Mouse (Mus musculus) mouse embryonic stem cell (cell line): ENCODE measurements around the gene Sept8.

Experiments
- in situ Hi-C, 2 experiments: fragments of 300-500 bp; cut with MboI; formaldehyde crosslinking; loops; 1 replicate in 1 of 2; 3 replicates in 1 of 2; pipeline ENCODE4 v1.14.3; 2019 to 2020; ENCODE audit warnings: low sequenced_read_pairs in 2 of 2, low pct_unique_long_range_greater_than_20kb in 1 of 2, mixed read lengths in 1 of 2; ENCODE audit not compliant: unreplicated experiment in 1 of 2

The Sept8 gene

GRCm38 (mm10) chr11:53489421-53489820, 29.6 kb upstream of the Sept8 start:
- in situ Hi-C loops: no loop called here

GRCm38 (mm10) chr11:53491954-53492401, 27.1 kb upstream of the Sept8 start:
- in situ Hi-C loops: no loop called here

- in situ Hi-C loops: no loop called here
Measured at GRCm38 (mm10) chr11:53493243-53493955, 25.7 kb upstream of the Sept8 start.

- in situ Hi-C loops: no loop called here
Measured at GRCm38 (mm10) chr11:53495417-53495816, 23.6 kb upstream of the Sept8 start.

GRCm38 (mm10) chr11:53496946-53497345, 22.1 kb upstream of the Sept8 start:
- in situ Hi-C loops: no loop called here

- in situ Hi-C loops: no loop called here
Measured at GRCm38 (mm10) chr11:53500569-53500968, 18.5 kb upstream of the Sept8 start.

GRCm38 (mm10) chr11:53502039-53502765, 16.9 kb upstream of the Sept8 start:
- in situ Hi-C loops: no loop called here

GRCm38 (mm10) chr11:53503738-53504137, 15.3 kb upstream of the Sept8 start:
- in situ Hi-C loops: no loop called here

GRCm38 (mm10) chr11:53504376-53504775, 14.7 kb upstream of the Sept8 start:
- in situ Hi-C loops: no loop called here

- in situ Hi-C loops: no loop called here
Measured at GRCm38 (mm10) chr11:53505026-53505663, 13.9 kb upstream of the Sept8 start.

GRCm38 (mm10) chr11:53507098-53507805, 11.8 kb upstream of the Sept8 start:
- in situ Hi-C loops: no loop called here

- in situ Hi-C loops: no loop called here
Measured at GRCm38 (mm10) chr11:53508152-53508551, 10.9 kb upstream of the Sept8 start.

GRCm38 (mm10) chr11:53508591-53508990, 10.5 kb upstream of the Sept8 start:
- in situ Hi-C loops: no loop called here

GRCm38 (mm10) chr11:53510351-53510750, 8.7 kb upstream of the Sept8 start:
- in situ Hi-C loops: no loop called here

- in situ Hi-C loops: no loop called here
Measured at GRCm38 (mm10) chr11:53516775-53517627, 2.1 kb upstream of the Sept8 start.

- in situ Hi-C loops: no loop called here
Measured at GRCm38 (mm10) chr11:53518759-53519158, 298 bp upstream of the Sept8 start.

GRCm38 (mm10) chr11:53520122-53520978, 1.3 kb downstream of the Sept8 start:
- in situ Hi-C loops: no loop called here
